10 mouse cellular contexts compared by ENCODE assay signal in the genomic region with DNA sequence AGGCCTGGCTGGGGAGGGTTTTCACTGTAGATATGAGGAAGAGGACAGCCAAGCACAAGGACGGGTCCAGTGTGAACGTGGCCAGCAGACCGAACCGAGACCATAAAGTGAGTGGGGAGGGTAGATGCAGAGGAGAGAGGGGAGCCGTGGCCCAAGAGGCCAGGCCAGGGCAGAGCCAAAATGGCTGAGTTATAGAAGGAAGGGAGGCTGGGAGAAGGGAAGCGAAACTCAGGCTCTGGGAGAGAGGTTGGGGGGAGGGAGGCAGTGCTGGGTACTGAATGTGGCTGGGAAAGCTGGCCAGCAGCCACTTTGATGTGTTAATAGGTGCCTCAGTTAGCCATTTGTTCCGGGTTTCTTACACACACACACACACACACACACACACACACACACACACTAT. TPM values are rescaled to one million over a fixed set of nuclear protein-coding genes. Genes with fewer than 3 reads are reported as not detected.
DNase-seq lines count a peak whose midpoint lies in the region; ATAC-seq and TF ChIP-seq lines count a peak whose summit lies in the region.
"Had no signal": no experiment of that assay in that cellular context is flagged by ENCODE, and none has a peak within 500 bp of the region (broad histone marks: within the 10 kb centered on the region; RNA-seq: fewer than 3 reads in every experiment).

No protein-coding gene starts in this region.

- no peaks in the 10 kb centered on the region for H3K36me3 ChIP-seq in forebrain, embryonic 10.5 days (replicated peaks)
- H3K36me3 ChIP-seq in forebrain, embryonic 12.5 days (replicated peaks), result no peaks in the 10 kb centered on the region
- H3K36me3 ChIP-seq in ES-E14 (ENCODE audit: control insufficient read depth, insufficient read depth, low read length, poor library complexity, severe bottlenecking), result no peaks in the 10 kb centered on the region
- H3K36me3 ChIP-seq in megakaryocyte, embryonic 14.5 days (replicated peaks; ENCODE audit: low read length), result peaks cover 64% of the 10 kb centered on the region
- H3K36me3 ChIP-seq: midbrain, embryonic 10.5 days had no signal

- no peaks in the 10 kb centered on the region for H3K27me3 ChIP-seq in forebrain, embryonic 10.5 days (ENCODE audit: poor library complexity, severe bottlenecking)
- H3K27me3 ChIP-seq in forebrain, embryonic 12.5 days, result no peaks in the 10 kb centered on the region
- no peaks in the 10 kb centered on the region for H3K27me3 ChIP-seq in megakaryocyte, embryonic 14.5 days (replicated peaks)

- WGBS in forebrain, embryonic 10.5 days, result 79% methylated on average over 7 of the region's 7 CpGs
- WGBS in forebrain, embryonic 12.5 days, result 76% methylated on average over 7 of the region's 7 CpGs

- no peak overlapping the region for H3K4me2 ChIP-seq in forebrain, embryonic 12.5 days

- ATAC-seq in forebrain, embryonic 12.5 days (ENCODE audit: low FRiP score), result no peak

- no peak overlapping the region for H3K4me3 ChIP-seq in forebrain, embryonic 10.5 days
- H3K4me3 ChIP-seq in forebrain, embryonic 12.5 days (replicated peaks), result no peak overlapping the region
- H3K4me3 ChIP-seq in ES-E14 (ENCODE audit: insufficient read depth in 1 of 2, low read depth in 1 of 2, low read length in 2 of 2, poor library complexity in 1 of 2, severe bottlenecking in 1 of 2), result peak overlapping the region; percentile 24 to 45; a peak in 2 of 4 replicates
- peak overlapping the region; percentile 56 for H3K4me3 ChIP-seq in megakaryocyte, embryonic 14.5 days (replicated peaks)
- H3K4me3 ChIP-seq: midbrain, embryonic 10.5 days had no signal

- DNase-seq in forebrain, embryonic 10.5 days (ENCODE audit: extremely low spot score, low spot score), result no peak
- DNase-seq in layer of hippocampus, adult 9-11 months, result peak; percentile 45
- DNase-seq in layer of hippocampus, postnatal 14 days (ENCODE audit: low spot score in 2 of 2), result no peak
- no peak for DNase-seq in ES-E14 (ENCODE audit: low read depth, low spot score)
- DNase-seq in embryo, embryonic 10.5 days (ENCODE audit: low spot score), result no peak
- DNase-seq in thymus, postnatal 25 days, result no peak
- DNase-seq: left cerebral cortex, postnatal 4 days had no signal

- in situ Hi-C loops in ES-E14 (cut with MboI; ENCODE audit: low sequenced_read_pairs in 2 of 2, unreplicated experiment in 2 of 2), result no loop called here

- no peaks in the 10 kb centered on the region for H3K9me3 ChIP-seq in forebrain, embryonic 10.5 days
- no peaks in the 10 kb centered on the region for H3K9me3 ChIP-seq in forebrain, embryonic 12.5 days
- no peaks in the 10 kb centered on the region for H3K9me3 ChIP-seq in ES-E14 (ENCODE audit: control insufficient read depth, insufficient read depth, low read depth, low read length)
- no peaks in the 10 kb centered on the region for H3K9me3 ChIP-seq in megakaryocyte, embryonic 14.5 days
- H3K9me3 ChIP-seq: midbrain, embryonic 10.5 days had no signal

- no peak overlapping the region for H3K9ac ChIP-seq in forebrain, embryonic 12.5 days
- peak overlapping the region; percentile 77 for H3K9ac ChIP-seq in ES-E14 (ENCODE audit: insufficient read depth, low read depth, low read length, poor library complexity, severe bottlenecking)

- peaks cover 24% of the 10 kb centered on the region for H3K4me1 ChIP-seq in forebrain, embryonic 10.5 days
- peaks cover 8% of the 10 kb centered on the region; the same call in 1 of the 2 replicates for H3K4me1 ChIP-seq in forebrain, embryonic 12.5 days
- H3K4me1 ChIP-seq in ES-E14 (ENCODE audit: control insufficient read depth in 2 of 2, insufficient read depth in 2 of 2, low read length in 2 of 2, poor library complexity in 1 of 2), result peaks cover 21 to 39% of the 10 kb centered on the region in 2 experiments
- H3K4me1 ChIP-seq in megakaryocyte, embryonic 14.5 days, result peaks cover 100% of the 10 kb centered on the region

- 0 out of 2 replicates have a peak overlapping the region, but pooled peaks have one; percentile 26 for H3K27ac ChIP-seq in forebrain, embryonic 10.5 days
- no peak overlapping the region for H3K27ac ChIP-seq in forebrain, embryonic 12.5 days
- H3K27ac ChIP-seq in ES-E14 (ENCODE audit: insufficient read depth, low read depth, low read length, poor library complexity, severe bottlenecking), result peak overlapping the region; percentile 88
- H3K27ac ChIP-seq: midbrain, embryonic 10.5 days had no signal

TF ChIP-seq in ES-E14, 5 proteins besides CTCF, POLR2A, EP300 and RAD21:
- TF ChIP-seq HCFC1 (IDR thresholded peaks at IDR 0.05; ENCODE audit: borderline replicate concordance, insufficient read depth, low read length) (no peak), MAFK (IDR thresholded peaks at IDR 0.05; ENCODE audit: insufficient read depth, low read depth, low read length) (no peak), CHD2 (IDR thresholded peaks at IDR 0.05; ENCODE audit: low read depth, low read length) (no peak), ZNF384 (IDR thresholded peaks at IDR 0.05; ENCODE audit: low read depth, low read length) (no peak), ZC3H11A (IDR thresholded peaks at IDR 0.05; ENCODE audit: borderline replicate concordance, low read depth, low read length) (no peak)

RNA-seq across cellular contexts. Expression of a gene that starts 14.6 kb away (rescaled TPM):
- polyA plus RNA-seq in forebrain, embryonic 10.5 days (2016; fragmentation: Nextera tagmentation; extraction: Ambion mirVana), result 12.5 and 13.3 TPM in 2 replicates
- polyA plus RNA-seq in forebrain, embryonic 12.5 days (2016; fragmentation: Nextera tagmentation; extraction: Ambion mirVana), result 16.3 and 18.9 TPM in 2 replicates
- 100 to 1,000 TPM in 1 of 2 experiments, 10 to 100 TPM in 1; 98.9 to 105 TPM for total RNA-seq in layer of hippocampus, postnatal 14 days (2021)
- 15.1 and 16.5 TPM in 2 replicates for total RNA-seq in ES-E14 (2012; rRNA removed)
- 44.7 and 52.5 TPM in 2 replicates for polyA plus RNA-seq in megakaryocyte, embryonic 14.5 days (2012; ENCODE audit: insufficient read depth, low replicate concordance)

RNA-seq across cellular contexts. Expression of a gene that starts 24.9 kb away (rescaled TPM):
- polyA plus RNA-seq in forebrain, embryonic 10.5 days (2016; fragmentation: Nextera tagmentation; extraction: Ambion mirVana), result 28.7 and 32.8 TPM in 2 replicates
- 38.8 and 41.4 TPM in 2 replicates for polyA plus RNA-seq in forebrain, embryonic 12.5 days (2016; fragmentation: Nextera tagmentation; extraction: Ambion mirVana)
- 10 to 100 TPM; 48.6 to 52.8 TPM for total RNA-seq in layer of hippocampus, postnatal 14 days (2021)
- total RNA-seq in ES-E14 (2012; rRNA removed), result 111 and 156 TPM in 2 replicates
- 5.0 and 11.9 TPM in 2 replicates for polyA plus RNA-seq in megakaryocyte, embryonic 14.5 days (2012; ENCODE audit: insufficient read depth, low replicate concordance)

Comparison
In these comparisons a context has a peak if more than half of its experiments do, and no peak if none do; other contexts are left out.
1. H3K4me3 ChIP-seq: peak in ES-E14 (2 of 2) and megakaryocyte, embryonic 14.5 days (single experiment); none in forebrain, embryonic 10.5 days (single experiment) and forebrain, embryonic 12.5 days (single experiment).